Mouse (Mus musculus) stomach, embryonic 14.5 days (tissue): ENCODE data around the gene Mettl16. TPM values are rescaled to one million over a fixed set of nuclear protein-coding genes. Genes with fewer than 3 reads are reported as not detected.

ENCODE experiments used
- ATAC-seq: fragments of 200-750 bp; cut with Nextera tagmentation; 2 replicates; pipeline ENCODE4 v1.8.0; 2017; ENCODE audit warnings: low read depth, moderate TSS enrichment; ENCODE audit not compliant: insufficient number of reproducible peaks, insufficient read depth, low FRiP score
- H3K27ac ChIP-seq: fragments of 300-500 bp; sonication (generic); 2 replicates; pipeline ENCODE4 v1.5.1; 2014; ENCODE audit warnings: mild to moderate bottlenecking, low read length, moderate library complexity, mixed read lengths
- H3K27me3 ChIP-seq: fragments of 300-500 bp; sonication (generic); 2 replicates; pipeline ENCODE4 v1.6.1; 2014; ENCODE audit warnings: low read length, control low read depth, mixed read lengths; ENCODE audit not compliant: control insufficient read depth, insufficient read depth
- H3K36me3 ChIP-seq: fragments of 300-500 bp; sonication (generic); 2 replicates; pipeline ENCODE4 v1.6.1; 2014; ENCODE audit warnings: mild to moderate bottlenecking, control low read depth, low read length, moderate library complexity, mixed read lengths; ENCODE audit not compliant: control insufficient read depth, insufficient read depth
- H3K4me1 ChIP-seq: fragments of 300-500 bp; sonication (generic); 2 replicates; pipeline ENCODE4 v1.6.1; 2014; ENCODE audit warnings: low read length, control low read depth, mixed read lengths; ENCODE audit not compliant: control insufficient read depth, insufficient read depth
- H3K4me2 ChIP-seq: fragments of 300-500 bp; sonication (generic); replicated peaks from 2 replicates; pipeline ENCODE4 v1.6.1; 2014; ENCODE audit warnings: low read depth, low read length, control low read depth
- H3K4me3 ChIP-seq: fragments of 300-500 bp; sonication (generic); 2 replicates; pipeline ENCODE4 v1.5.1; 2014; ENCODE audit warnings: low read depth, low read length, control low read depth
- H3K9ac ChIP-seq: fragments of 300-500 bp; sonication (generic); replicated peaks from 2 replicates; pipeline ENCODE4 v1.6.1; 2014; ENCODE audit warnings: low read depth, mild to moderate bottlenecking, control low read depth, low read length, moderate library complexity, mixed read lengths
- H3K9me3 ChIP-seq: fragments of 300-500 bp; sonication (generic); 2 replicates; pipeline ENCODE4 v1.6.1; 2016; ENCODE audit warnings: low read depth, low read length, control low read depth; ENCODE audit not compliant: control insufficient read depth
- WGBS: fragments of 180-500 bp; shearing (Covaris S2); extraction: QIAGEN DNeasy Blood & Tissue Kit; methylation state at CpG from one replicate; pipeline ENCODE4 v1.1.7; 2014; 5-methylcytosine and 5-hydroxymethylcytosine counted together
- polyA plus RNA-seq: library from polyadenylated mRNA; unstranded; fragments of >200 nt; fragmentation: Nextera tagmentation; extraction: Ambion mirVana; gene quantifications from 2 replicates; pipeline ENCODE4 v1.2.1, GENCODE M21; 2014

The Mettl16 gene
- polyA plus RNA-seq, 1 experiment from 2014 or later, result 33.5 TPM

- 43% methylated on average over 4 of the region's 4 CpGs for WGBS
- Histone ChIP-seq H3K9ac (no peak overlapping the region), H3K4me2 (no peak overlapping the region), H3K4me3 (no peak overlapping the region), H3K27me3 (no peaks in the 10 kb centered on the region), H3K36me3 (no peaks in the 10 kb centered on the region), H3K9me3 (no peaks in the 10 kb centered on the region), H3K4me1 (no peaks in the 10 kb centered on the region), H3K27ac (no peak overlapping the region)
- ATAC-seq, result no peak
These were observed 22.6 kb upstream of the Mettl16 start for GRCm38 (mm10) chr11:74748022-74748421.

GRCm38 (mm10) chr11:74749241-74749640 is 21.4 kb upstream of the Mettl16 start:
- H3K4me3 ChIP-seq, result no peak overlapping the region
- H3K36me3 ChIP-seq, result no peaks in the 10 kb centered on the region
- ATAC-seq, result no peak
- 80% methylated on average over 13 of the region's 13 CpGs for WGBS
- no peak overlapping the region for H3K4me2 ChIP-seq
- H3K27ac ChIP-seq, result no peak overlapping the region
- no peaks in the 10 kb centered on the region for H3K27me3 ChIP-seq
- H3K4me1 ChIP-seq, result no peaks in the 10 kb centered on the region
- H3K9ac ChIP-seq, result no peak overlapping the region
- H3K9me3 ChIP-seq, result no peaks in the 10 kb centered on the region

DNA sequence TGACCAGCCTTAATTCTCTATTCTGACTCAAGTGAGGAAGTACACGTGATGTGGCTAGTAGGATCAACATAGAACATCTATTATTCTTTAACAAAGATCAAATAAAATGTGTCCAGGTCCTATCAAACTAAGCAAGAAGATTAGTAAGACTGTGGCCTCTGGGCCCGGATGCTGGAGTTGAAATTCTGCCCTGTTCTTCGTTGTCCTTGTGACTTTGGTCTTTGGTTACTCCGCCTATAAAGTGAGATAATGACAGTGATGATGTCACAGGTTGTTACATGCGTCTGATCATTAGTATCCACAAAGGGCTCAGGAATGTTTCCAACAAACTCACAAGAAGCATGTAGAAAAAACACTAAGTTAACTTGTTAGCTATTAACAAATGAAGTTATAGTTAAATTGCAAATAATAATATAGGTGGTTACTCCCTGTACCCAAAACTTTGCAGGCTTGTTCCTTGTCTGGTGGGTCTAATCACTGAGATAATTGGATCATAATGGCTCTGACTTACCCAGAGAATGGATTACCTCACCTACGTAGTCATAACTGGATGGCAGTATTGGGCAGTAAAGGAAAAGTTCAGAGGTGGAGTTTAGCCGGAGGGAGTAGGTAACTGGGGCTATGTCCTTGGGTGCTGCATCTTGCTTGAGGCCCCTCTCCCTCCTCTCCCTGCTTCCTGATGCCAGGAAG is 19.8 kb upstream of the Mettl16 start:
- ATAC-seq, result no peak
- H3K4me1 ChIP-seq, result no peaks in the 10 kb centered on the region
- no peaks in the 10 kb centered on the region for H3K27me3 ChIP-seq
- WGBS, result 87% methylated on average over 7 of the region's 7 CpGs
- no peak overlapping the region for H3K27ac ChIP-seq
- no peaks in the 10 kb centered on the region for H3K36me3 ChIP-seq
- H3K4me3 ChIP-seq, result no peak overlapping the region
- no peak overlapping the region for H3K9ac ChIP-seq
- no peaks in the 10 kb centered on the region for H3K9me3 ChIP-seq
- H3K4me2 ChIP-seq, result no peak overlapping the region

- Histone ChIP-seq H3K4me1 (no peaks in the 10 kb centered on the region), H3K36me3 (no peaks in the 10 kb centered on the region), H3K9ac (no peak overlapping the region), H3K9me3 (no peaks in the 10 kb centered on the region), H3K4me3 (no peak overlapping the region), H3K27ac (no peak overlapping the region), H3K4me2 (no peak overlapping the region), H3K27me3 (no peaks in the 10 kb centered on the region)
- no peak for ATAC-seq
- 66% methylated on average over 9 of the region's 9 CpGs for WGBS
These were observed 19.1 kb upstream of the Mettl16 start for GRCm38 (mm10) chr11:74751352-74752066.

- Histone ChIP-seq H3K4me2 (no peak overlapping the region), H3K27me3 (no peaks in the 10 kb centered on the region), H3K36me3 (no peaks in the 10 kb centered on the region), H3K4me3 (no peak overlapping the region), H3K4me1 (no peaks in the 10 kb centered on the region), H3K27ac (no peak overlapping the region), H3K9ac (no peak overlapping the region), H3K9me3 (no peaks in the 10 kb centered on the region)
- 62% methylated on average over 2 of the region's 2 CpGs for WGBS
- no peak for ATAC-seq
These were observed 14.0 kb upstream of the Mettl16 start for GRCm38 (mm10) chr11:74756631-74757030.

- 64% methylated on average over 12 of the region's 12 CpGs for WGBS
- no peaks in the 10 kb centered on the region for H3K27me3 ChIP-seq
- H3K9me3 ChIP-seq, result no peaks in the 10 kb centered on the region
- no peak overlapping the region for H3K4me3 ChIP-seq
- H3K4me1 ChIP-seq, result no peaks in the 10 kb centered on the region
- no peak overlapping the region for H3K9ac ChIP-seq
- no peak overlapping the region for H3K27ac ChIP-seq
- H3K36me3 ChIP-seq, result no peaks in the 10 kb centered on the region
- H3K4me2 ChIP-seq, result no peak overlapping the region
- no peak for ATAC-seq
These were observed 9.5 kb upstream of the Mettl16 start for GRCm38 (mm10) chr11:74761011-74761705.

- Histone ChIP-seq H3K9me3 (no peaks in the 10 kb centered on the region), H3K9ac (no peak overlapping the region), H3K27me3 (no peaks in the 10 kb centered on the region), H3K27ac (no peak overlapping the region), H3K4me1 (no peaks in the 10 kb centered on the region), H3K4me3 (no peak overlapping the region), H3K4me2 (no peak overlapping the region), H3K36me3 (no peaks in the 10 kb centered on the region)
- no peak for ATAC-seq
- WGBS, result 71% methylated on average over 10 of the region's 10 CpGs
These were observed 6.5 kb upstream of the Mettl16 start for GRCm38 (mm10) chr11:74763960-74764625.

GRCm38 (mm10) chr11:74767469-74767868 is 3.2 kb upstream of the Mettl16 start:
- Histone ChIP-seq H3K9ac (no peak overlapping the region), H3K36me3 (no peaks in the 10 kb centered on the region), H3K27me3 (no peaks in the 10 kb centered on the region), H3K4me3 (no peak overlapping the region), H3K9me3 (no peaks in the 10 kb centered on the region), H3K27ac (no peak overlapping the region), H3K4me2 (no peak overlapping the region), H3K4me1 (peaks cover 6% of the 10 kb centered on the region; the same call in 1 of the 2 replicates)
- WGBS, result 92% methylated on average over 4 of the region's 4 CpGs
- no peak for ATAC-seq
